Mouse (Mus musculus) adipose tissue, adult 10 weeks (tissue): ENCODE measurements around the gene Vmn1r205. TPM values are rescaled to one million over a fixed set of nuclear protein-coding genes. Genes with fewer than 3 reads are reported as not detected.

Experiments used
- polyA plus RNA-seq: library from polyadenylated mRNA; stranded (reverse); fragments of 350-450 nt; fragmentation: Illumina TruSeq; extraction: RNeasy Lipid Tissue Mini Kit (QIAGEN cat#74804); gene quantifications from one replicate; pipeline ENCODE4 v1.2.3, GENCODE M21; 2014; ENCODE audit warnings: low read depth, low replicate concordance

Gene Vmn1r205
- polyA plus RNA-seq, result not detected

DNA sequence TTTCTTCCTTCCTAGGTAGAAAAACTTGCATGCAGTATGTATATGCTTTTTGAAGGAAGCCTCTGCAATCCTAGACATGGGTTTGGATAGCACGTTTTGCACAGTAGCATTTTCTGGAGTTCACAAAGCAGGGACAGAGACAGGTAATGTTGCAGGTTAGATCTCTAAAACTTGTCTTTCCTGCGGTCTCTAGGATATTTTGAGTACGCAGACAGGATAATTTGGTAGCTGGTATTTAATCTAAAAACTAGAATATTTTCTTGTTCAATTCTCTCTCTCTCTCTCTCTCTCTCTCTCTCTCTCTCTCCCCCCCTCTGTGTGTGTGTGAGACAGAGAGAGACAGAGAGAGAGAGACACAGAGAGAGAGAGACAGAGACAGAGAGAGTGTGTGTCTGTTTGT lies at the start of gene Vmn1r205:
Gene Vmn1r205, minus strand, starts transcription at position 101 of the 400 bp plus-strand sequence.

GRCm38 (mm10) chr13:22624151-22624550 lies 31.4 kb upstream of the Vmn1r205 start, which contains the start of gene Vmn1r206:
TSS of gene Vmn1r206 (minus strand) at chr13:22624251.

DNA sequence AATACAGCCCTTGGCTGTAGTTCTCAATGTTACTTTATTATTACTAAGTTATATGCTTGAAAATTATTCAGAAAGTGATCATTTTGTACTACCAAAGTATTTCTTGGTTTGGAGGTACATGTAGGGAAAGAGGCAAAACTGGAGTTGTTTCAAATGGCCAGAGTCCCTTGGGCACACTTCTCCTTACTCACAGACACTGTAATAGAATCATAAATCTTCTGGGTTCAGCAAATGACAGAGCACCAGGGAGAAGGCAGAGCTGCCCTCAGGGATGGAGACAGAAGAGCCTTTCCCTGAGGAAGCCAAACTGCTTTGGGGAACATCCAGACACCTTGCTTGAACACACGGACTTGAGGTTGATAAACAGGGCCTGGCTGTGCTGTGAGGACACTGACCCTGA lies 39.9 kb downstream of the Vmn1r205 start, which contains the start of gene Vmn1r204:
Gene Vmn1r204, plus strand, starts transcription at position 301 of the 400 bp plus-strand sequence.

Other genes starting within 250 kb of the Vmn1r205 start
- gene Vmn1r198, start 242.6 kb downstream of the Vmn1r205 start, polyA plus RNA-seq, result not detected
- gene Vmn1r199, start 213.2 kb downstream of the Vmn1r205 start, polyA plus RNA-seq, result not detected
- not detected for gene Vmn1r200, start 202.6 kb downstream of the Vmn1r205 start, polyA plus RNA-seq
- gene Vmn1r201, start 121.1 kb downstream of the Vmn1r205 start, polyA plus RNA-seq, result not detected
- not detected for gene Vmn1r202, start 87.6 kb downstream of the Vmn1r205 start, polyA plus RNA-seq
- gene Vmn1r203, start 74.9 kb downstream of the Vmn1r205 start, polyA plus RNA-seq, result not detected
- not detected for gene Vmn1r204, start 39.8 kb downstream of the Vmn1r205 start, polyA plus RNA-seq
- gene Vmn1r206, start 31.3 kb upstream of the Vmn1r205 start, polyA plus RNA-seq, result not detected
- not detected for gene Vmn1r207-ps, start 136.6 kb upstream of the Vmn1r205 start, polyA plus RNA-seq
- not detected for gene Vmn1r208, start 184.4 kb upstream of the Vmn1r205 start, polyA plus RNA-seq
- not detected for gene Vmn1r209, start 216.7 kb upstream of the Vmn1r205 start, polyA plus RNA-seq
- gene Vmn1r210, start 238.3 kb upstream of the Vmn1r205 start, polyA plus RNA-seq, result not detected